Mouse (Mus musculus) spleen, adult 2 months (tissue): Measurements from ENCODE around the gene Ptprk. TPM values are rescaled to one million over a fixed set of nuclear protein-coding genes. Genes with fewer than 3 reads are reported as not detected.

Experiments used
- DNase-seq, 2 experiments: peaks; one replicate each; pipeline versions ENCODE4 v3.0.0 to v3.0.0-alpha.2; 2012 to 2021; ENCODE audit warnings: low spot score in 2 of 2, low read depth in 1 of 2
- H3K27ac ChIP-seq: fragments of 200-500 bp; 2 replicates; pipeline ENCODE4 v1.5.1; 2012; ENCODE audit warnings: low read length, inconsistent platforms; ENCODE audit not compliant: insufficient read depth
- H3K27me3 ChIP-seq: fragments of 200-500 bp; 2 replicates; pipeline ENCODE4 v1.6.1; 2012; ENCODE audit warnings: mild to moderate bottlenecking, moderate library complexity, low read length, inconsistent platforms; ENCODE audit not compliant: control insufficient read depth, insufficient read depth
- H3K36me3 ChIP-seq: fragments of 200-500 bp; 2 replicates; pipeline ENCODE4 v1.6.1; 2012; ENCODE audit warnings: mild to moderate bottlenecking, low read length, inconsistent platforms; ENCODE audit not compliant: control insufficient read depth, insufficient read depth
- H3K4me1 ChIP-seq: fragments of 200-500 bp; 2 replicates; pipeline ENCODE4 v1.6.1; 2011; ENCODE audit warnings: inconsistent platforms; ENCODE audit not compliant: control insufficient read depth, insufficient read depth, insufficient read length
- H3K4me3 ChIP-seq: fragments of 200-500 bp; 2 replicates; pipeline ENCODE4 v1.5.1; 2011; ENCODE audit warnings: mild to moderate bottlenecking, inconsistent platforms; ENCODE audit not compliant: insufficient read depth, insufficient read length; ENCODE audit errors: extremely low read depth
- CTCF ChIP-seq: fragments of 200-500 bp; IDR thresholded peaks from 2 replicates; pipeline ENCODE4 v1.5.1; 2011; ENCODE audit warnings: mild to moderate bottlenecking, inconsistent platforms; ENCODE audit not compliant: insufficient read depth, insufficient read length, insufficient replicate concordance; ENCODE audit errors: extremely low read depth
- POLR2A ChIP-seq: fragments of 200-500 bp; IDR thresholded peaks from 2 replicates; pipeline ENCODE4 v1.6.1; 2011; ENCODE audit warnings: low read depth, low read length, inconsistent platforms
- WGBS: fragments of 180-500 bp; shearing (Covaris S2); methylation state at CpG from one replicate; pipeline ENCODE4 v1.1.7; 2018; 5-methylcytosine and 5-hydroxymethylcytosine counted together
- polyA plus RNA-seq: library from polyadenylated mRNA; depleted of rRNA; stranded (reverse); fragments of >200 nt; gene quantifications from 2 replicates; pipeline ENCODE4 v1.2.3, GENCODE M21; 2012

Ptprk gene
- polyA plus RNA-seq, 1 experiment = 1.6 TPM

GRCm38 (mm10) chr10:28422622-28423021 lies 348.0 kb downstream of the Ptprk start:
- no peaks in the 10 kb centered on the region for H3K27me3 ChIP-seq
- TF ChIP-seq CTCF (no peak), POLR2A (no peak)
- no peak overlapping the region for H3K27ac ChIP-seq
- H3K36me3 ChIP-seq = no peaks in the 10 kb centered on the region
- H3K4me3 ChIP-seq = no peak overlapping the region
- no peaks in the 10 kb centered on the region for H3K4me1 ChIP-seq
- no peak for DNase-seq
- WGBS = 73% methylated on average over 3 of the region's 3 CpGs

GRCm38 (mm10) chr10:28425371-28425770 lies 350.8 kb downstream of the Ptprk start:
- Histone ChIP-seq H3K27ac (no peak overlapping the region), H3K4me3 (no peak overlapping the region), H3K36me3 (no peaks in the 10 kb centered on the region), H3K27me3 (no peaks in the 10 kb centered on the region), H3K4me1 (no peaks in the 10 kb centered on the region)
- no peak for DNase-seq
- TF ChIP-seq POLR2A (no peak), CTCF (no peak)

- H3K4me1 ChIP-seq = no peaks in the 10 kb centered on the region
- 92% methylated on average over 1 of the region's 1 CpGs for WGBS
These were observed 361.5 kb downstream of the Ptprk start for GRCm38 (mm10) chr10:28436084-28436483.

GRCm38 (mm10) chr10:28449853-28450252 lies 375.2 kb downstream of the Ptprk start:
- H3K27ac ChIP-seq = no peak overlapping the region
- H3K4me1 ChIP-seq = no peaks in the 10 kb centered on the region
- WGBS = 71% methylated on average over 4 of the region's 4 CpGs
- H3K4me3 ChIP-seq = no peak overlapping the region
- no peak for DNase-seq
- no peaks in the 10 kb centered on the region for H3K36me3 ChIP-seq
- TF ChIP-seq POLR2A (no peak), CTCF (no peak)
- no peaks in the 10 kb centered on the region for H3K27me3 ChIP-seq

More at GRCm38 (mm10) chr10:28436084-28436483, 361.5 kb downstream of the Ptprk start:
- H3K27me3 ChIP-seq = no peaks in the 10 kb centered on the region
- no peak for DNase-seq
- TF ChIP-seq POLR2A = no peak
- no peak for TF ChIP-seq CTCF
- H3K27ac ChIP-seq = no peak overlapping the region
- H3K36me3 ChIP-seq = no peaks in the 10 kb centered on the region
- H3K4me3 ChIP-seq = no peak overlapping the region

GRCm38 (mm10) chr10:28450642-28451041 lies 376.0 kb downstream of the Ptprk start:
- whole genome bisulfite sequencing = 81% methylated on average over 1 of the region's 1 CpGs
- no peaks in the 10 kb centered on the region for H3K27me3 ChIP-seq
- no peak for TF ChIP-seq CTCF
- TF ChIP-seq POLR2A = no peak

GRCm38 (mm10) chr10:28458027-28458426 lies 383.4 kb downstream of the Ptprk start:
- Histone ChIP-seq H3K36me3 (no peaks in the 10 kb centered on the region), H3K27me3 (no peaks in the 10 kb centered on the region), H3K4me1 (no peaks in the 10 kb centered on the region), H3K4me3 (no peak overlapping the region), H3K27ac (no peak overlapping the region)
- WGBS = 94% methylated on average over 1 of the region's 1 CpGs
- DNase-seq = no peak
- TF ChIP-seq CTCF (no peak), POLR2A (no peak)

More at GRCm38 (mm10) chr10:28450642-28451041, 376.0 kb downstream of the Ptprk start:
- no peak overlapping the region for H3K27ac ChIP-seq
- H3K36me3 ChIP-seq = no peaks in the 10 kb centered on the region
- DNase-seq = no peak
- no peaks in the 10 kb centered on the region for H3K4me1 ChIP-seq
- H3K4me3 ChIP-seq = no peak overlapping the region

GRCm38 (mm10) chr10:28459963-28460362 lies 385.3 kb downstream of the Ptprk start:
- no peak for DNase-seq
- 93% methylated on average over 1 of the region's 1 CpGs for WGBS
- Histone ChIP-seq H3K4me1 (no peaks in the 10 kb centered on the region), H3K27me3 (no peaks in the 10 kb centered on the region), H3K36me3 (no peaks in the 10 kb centered on the region), H3K27ac (no peak overlapping the region), H3K4me3 (no peak overlapping the region)
- TF ChIP-seq CTCF = no peak
- no peak for TF ChIP-seq POLR2A
